Mouse (Mus musculus): ENCODE results near the gene Prss32. TPM values are rescaled to one million over a fixed set of nuclear protein-coding genes. Genes with fewer than 3 reads are reported as not detected.
"Not testable (repeated sequence)": the region's sequence is repeated elsewhere in the genome, so short reads cannot be mapped to it uniquely, and the experiment has no call there.

The Prss32 gene
- polyA plus RNA-seq, 1 experiment from 2014 or later, result not detected

DNA sequence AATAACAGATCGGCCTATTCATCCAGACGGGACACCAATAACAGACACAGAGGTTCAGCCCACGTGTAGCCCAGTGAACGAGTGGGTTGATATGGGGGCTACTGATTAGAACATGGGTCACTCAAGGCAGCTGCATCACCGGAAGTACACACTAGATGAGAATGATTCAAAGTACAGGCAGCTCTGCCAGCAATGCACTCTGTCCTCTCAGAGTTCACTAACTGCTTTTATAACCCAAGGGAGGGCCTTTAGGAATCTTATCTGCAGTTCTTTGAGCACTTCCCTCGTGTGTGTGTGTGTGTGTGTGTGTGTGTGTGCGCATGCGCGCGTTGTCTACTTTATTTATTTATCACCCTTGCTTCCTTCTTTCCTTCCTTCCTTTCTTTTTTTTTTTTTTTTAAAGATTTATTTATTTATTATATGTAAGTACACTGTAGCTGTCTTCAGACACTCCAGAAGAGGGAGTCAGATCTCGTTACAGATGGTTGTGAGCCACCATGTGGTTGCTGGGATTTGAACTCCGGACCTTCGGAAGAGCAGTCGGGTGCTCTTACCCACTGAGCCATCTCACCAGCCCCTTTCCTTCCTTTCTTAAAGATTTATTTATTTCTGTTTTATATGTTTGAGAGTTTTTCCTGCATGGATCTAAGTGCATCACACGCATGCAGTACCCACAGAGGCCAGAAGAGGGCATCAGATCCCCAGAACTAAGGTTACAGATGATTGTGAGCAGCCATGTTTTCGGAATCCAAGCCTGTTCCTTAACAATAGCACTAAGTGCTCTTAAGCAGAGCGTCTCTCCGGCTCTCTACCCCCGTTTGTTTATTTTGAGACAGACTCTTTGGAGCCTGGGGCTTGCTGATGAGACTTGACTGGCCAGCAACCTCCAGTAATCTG is 7.4 kb downstream of the Prss32 start:
- no peak overlapping the region for H3K4me3 ChIP-seq
- H3K9me3 ChIP-seq (replicated peaks), result no peaks in the 10 kb centered on the region
- H3K27me3 ChIP-seq (ENCODE audit: low read depth, poor library complexity, severe bottlenecking), result no peaks in the 10 kb centered on the region
- no peaks in the 10 kb centered on the region for H3K4me1 ChIP-seq
- WGBS, result 63% methylated on average over 18 of the region's 19 CpGs
- peak overlapping the region; percentile 13 for H3K27ac ChIP-seq (replicated peaks)
- H3K36me3 ChIP-seq, result no peaks in the 10 kb centered on the region
- DNase-seq (ENCODE audit: low spot score), result peak; percentile 76

DNA sequence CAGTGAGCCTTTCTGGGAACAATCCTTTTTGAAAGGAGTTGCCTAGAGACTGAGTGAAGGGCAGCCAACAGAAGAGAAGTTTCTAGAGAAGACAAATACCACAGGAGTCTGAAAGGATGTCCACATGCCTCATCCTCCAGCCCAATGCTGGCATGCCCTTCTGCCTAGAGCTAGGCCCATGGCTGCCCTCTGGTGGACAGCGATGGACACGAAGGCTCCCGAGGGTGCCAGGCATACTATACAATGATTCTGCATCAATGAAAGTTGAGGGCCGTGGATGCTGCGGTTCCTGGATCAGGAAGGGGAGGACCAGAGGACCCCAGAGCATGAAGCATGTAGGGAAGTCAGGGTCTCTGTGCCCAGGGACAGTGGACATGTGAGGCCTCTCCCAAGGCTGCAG is 9.6 kb downstream of the Prss32 start:
- Histone ChIP-seq H3K36me3 (no peaks in the 10 kb centered on the region), H3K4me3 (no peak overlapping the region), H3K9me3 (replicated peaks) (no peaks in the 10 kb centered on the region), H3K4me1 (no peaks in the 10 kb centered on the region), H3K27ac (replicated peaks) (no peak overlapping the region), H3K27me3 (ENCODE audit: low read depth, poor library complexity, severe bottlenecking) (no peaks in the 10 kb centered on the region)
- WGBS, result 33% methylated on average over 5 of the region's 5 CpGs
- DNase-seq (ENCODE audit: low spot score), result peak; percentile 58

DNA sequence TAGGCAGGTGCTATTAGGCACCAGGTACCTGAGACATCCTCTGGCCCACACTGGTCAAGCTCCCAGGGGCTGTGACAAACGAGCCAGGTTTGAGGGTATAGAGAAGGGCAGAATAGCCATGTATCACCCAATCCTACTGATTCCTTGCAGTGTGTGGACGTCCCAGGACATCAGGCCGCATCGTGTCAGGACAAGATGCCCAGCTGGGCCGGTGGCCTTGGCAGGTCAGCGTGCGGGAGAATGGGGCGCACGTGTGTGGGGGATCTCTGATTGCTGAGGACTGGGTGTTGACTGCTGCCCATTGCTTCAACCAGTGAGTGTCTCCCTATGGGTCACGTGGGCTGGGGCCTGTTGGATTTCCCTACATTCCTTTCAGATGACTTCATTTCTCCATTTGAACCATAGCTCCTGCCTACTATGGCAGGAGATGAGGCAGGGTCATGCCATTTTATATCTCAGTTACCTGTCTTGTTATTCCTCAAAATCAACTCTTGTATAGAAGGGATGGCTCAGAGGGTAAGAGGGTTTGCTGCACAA is 10.6 kb downstream of the Prss32 start:
- Histone ChIP-seq H3K9me3 (replicated peaks) (no peaks in the 10 kb centered on the region), H3K36me3 (no peaks in the 10 kb centered on the region)

DNA sequence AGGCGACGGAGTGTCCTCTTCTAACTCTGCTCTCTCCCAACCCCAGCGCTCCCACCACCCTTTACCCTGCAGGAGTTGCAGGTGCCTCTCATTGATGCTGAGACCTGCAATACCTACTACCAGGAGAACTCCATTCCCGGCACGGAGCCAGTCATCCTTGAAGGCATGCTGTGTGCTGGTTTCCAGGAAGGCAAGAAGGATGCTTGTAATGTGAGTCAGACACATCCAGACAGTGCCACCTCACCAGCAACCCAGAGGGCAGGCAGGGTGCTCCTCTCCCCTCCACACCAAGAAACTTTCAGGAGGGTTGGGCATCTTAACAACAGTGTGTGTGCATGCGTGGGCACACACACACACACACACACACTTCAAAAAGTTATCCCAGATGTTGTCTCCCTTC is 13.5 kb downstream of the Prss32 start:
- Histone ChIP-seq H3K9me3 (replicated peaks) (no peaks in the 10 kb centered on the region), H3K4me1 (no peaks in the 10 kb centered on the region), H3K27ac (replicated peaks) (no peak overlapping the region), H3K4me3 (no peak overlapping the region), H3K36me3 (no peaks in the 10 kb centered on the region), H3K27me3 (ENCODE audit: low read depth, poor library complexity, severe bottlenecking) (no peaks in the 10 kb centered on the region)
- DNase-seq (ENCODE audit: low spot score), result no peak
- WGBS, result 88% methylated on average over 6 of the region's 6 CpGs

More for the DNA sequence above, 10.6 kb downstream of the Prss32 start:
- 85% methylated on average over 10 of the region's 10 CpGs for WGBS
- Histone ChIP-seq H3K27me3 (ENCODE audit: low read depth, poor library complexity, severe bottlenecking) (no peaks in the 10 kb centered on the region), H3K4me1 (no peaks in the 10 kb centered on the region), H3K27ac (replicated peaks) (no peak overlapping the region), H3K4me3 (no peak overlapping the region)
- no peak for DNase-seq (ENCODE audit: low spot score)

DNA sequence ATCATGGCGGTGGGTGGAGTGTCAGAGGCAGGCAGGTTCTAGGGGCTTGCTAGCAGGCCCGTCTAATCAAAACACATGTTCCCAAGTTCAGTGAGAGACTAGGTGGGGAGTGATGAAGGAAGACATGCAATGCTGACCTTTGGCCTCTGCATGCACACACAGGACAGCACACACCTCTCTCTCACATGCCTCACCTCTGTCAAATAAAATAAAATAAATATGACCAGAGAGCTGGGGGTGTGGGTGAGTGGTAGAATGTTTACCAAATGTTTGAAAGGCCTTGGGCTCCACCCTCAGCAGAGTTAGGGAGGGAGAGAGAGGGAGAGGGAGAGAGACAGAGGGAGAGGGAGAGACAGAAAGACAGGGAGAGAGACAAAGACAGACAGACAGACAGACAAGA is 14.3 kb downstream of the Prss32 start:
- no peaks in the 10 kb centered on the region for H3K36me3 ChIP-seq
- H3K4me1 ChIP-seq, result no peaks in the 10 kb centered on the region
- no peak overlapping the region for H3K27ac ChIP-seq (replicated peaks)
- WGBS, result 87% methylated on average over 2 of the region's 2 CpGs
- H3K9me3 ChIP-seq (replicated peaks), result no peaks in the 10 kb centered on the region
- H3K27me3 ChIP-seq (ENCODE audit: low read depth, poor library complexity, severe bottlenecking), result no peaks in the 10 kb centered on the region
- no peak for DNase-seq (ENCODE audit: low spot score)
- H3K4me3 ChIP-seq, result no peak overlapping the region

DNA sequence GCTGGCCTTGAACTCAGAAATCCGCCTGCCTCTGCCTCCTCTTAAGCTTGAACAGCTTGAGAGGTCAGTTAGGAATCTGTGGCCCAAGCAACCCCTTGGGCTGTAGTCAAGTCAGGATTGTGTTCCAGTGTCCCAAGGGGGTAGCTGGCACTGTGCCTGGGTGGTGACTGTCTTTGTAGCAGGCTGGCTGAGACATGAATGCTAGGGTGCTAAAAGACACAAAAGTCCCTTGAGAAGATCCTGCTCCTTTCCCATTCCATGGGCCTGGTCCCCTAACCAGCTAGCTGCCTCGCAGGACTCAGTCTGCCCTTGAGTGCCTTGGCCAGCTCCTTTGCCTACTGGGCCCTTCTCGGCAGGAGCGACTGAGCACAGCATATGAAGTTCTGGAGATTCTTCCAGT is 19.3 kb downstream of the Prss32 start:
- 83% methylated on average over 4 of the region's 4 CpGs for WGBS

DNA sequence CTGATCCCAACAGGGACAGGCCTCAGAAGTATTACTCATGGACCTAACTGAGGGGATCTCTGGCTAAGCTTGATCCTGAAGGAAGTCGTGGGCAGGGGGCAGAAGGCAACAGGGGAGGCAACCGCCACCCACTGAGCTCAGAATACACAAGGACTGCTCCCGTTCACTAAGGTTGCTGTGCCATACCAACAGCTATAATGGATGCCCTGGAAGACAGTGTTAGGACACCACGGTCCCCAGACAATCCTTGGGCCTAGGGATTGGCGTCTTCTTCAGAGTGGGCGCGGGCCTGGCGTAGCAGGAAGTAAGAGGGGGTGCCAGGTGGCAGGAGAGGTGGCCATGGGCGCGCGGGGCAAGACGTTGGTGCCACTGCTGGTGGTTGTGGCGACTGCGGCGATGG is 24.1 kb downstream of the Prss32 start, which contains the start of gene Prss21:
Prss21 (plus strand) TSS at position 301 of the 400 bp plus-strand sequence.
- no peaks in the 10 kb centered on the region for H3K27me3 ChIP-seq (ENCODE audit: low read depth, poor library complexity, severe bottlenecking)
- no peaks in the 10 kb centered on the region for H3K9me3 ChIP-seq (replicated peaks)
- WGBS, result 86% methylated on average over 15 of the region's 15 CpGs
- DNase-seq (ENCODE audit: low spot score), result no peak
- no peaks in the 10 kb centered on the region for H3K4me1 ChIP-seq
- H3K27ac ChIP-seq (replicated peaks), result no peak within 1 kb of the TSS
- H3K36me3 ChIP-seq, result no peaks in the 10 kb centered on the region
- no peak within 1 kb of the TSS for H3K4me3 ChIP-seq

More for the DNA sequence above, 19.3 kb downstream of the Prss32 start:
- H3K4me1 ChIP-seq, result no peaks in the 10 kb centered on the region
- no peaks in the 10 kb centered on the region for H3K9me3 ChIP-seq (replicated peaks)
- DNase-seq (ENCODE audit: low spot score), result no peak
- no peak overlapping the region for H3K27ac ChIP-seq (replicated peaks)
- no peaks in the 10 kb centered on the region for H3K36me3 ChIP-seq
- no peaks in the 10 kb centered on the region for H3K27me3 ChIP-seq (ENCODE audit: low read depth, poor library complexity, severe bottlenecking)
- no peak overlapping the region for H3K4me3 ChIP-seq

DNA sequence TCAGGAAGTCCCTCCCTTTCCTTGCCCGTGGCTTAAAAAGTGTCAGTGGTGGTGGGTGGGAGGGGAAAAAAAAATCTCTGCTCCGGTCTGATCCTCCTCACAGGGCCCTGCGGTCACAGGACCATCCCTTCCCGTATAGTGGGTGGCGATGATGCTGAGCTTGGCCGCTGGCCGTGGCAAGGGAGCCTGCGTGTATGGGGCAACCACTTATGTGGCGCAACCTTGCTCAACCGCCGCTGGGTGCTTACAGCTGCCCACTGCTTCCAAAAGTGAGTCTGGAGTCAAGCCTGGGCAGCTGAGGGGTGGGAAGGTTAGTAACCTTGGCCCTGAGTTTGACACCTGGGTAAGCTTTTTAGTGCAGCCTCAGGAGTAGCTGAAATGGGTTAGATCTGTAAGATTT is 24.9 kb downstream of the Prss32 start:
- no peak overlapping the region for H3K27ac ChIP-seq (replicated peaks)
- H3K27me3 ChIP-seq (ENCODE audit: low read depth, poor library complexity, severe bottlenecking), result no peaks in the 10 kb centered on the region
- H3K9me3 ChIP-seq (replicated peaks), result no peaks in the 10 kb centered on the region
- DNase-seq (ENCODE audit: low spot score), result no peak
- H3K36me3 ChIP-seq, result no peaks in the 10 kb centered on the region
- 87% methylated on average over 11 of the region's 11 CpGs for WGBS
- no peak overlapping the region for H3K4me3 ChIP-seq
- no peaks in the 10 kb centered on the region for H3K4me1 ChIP-seq

DNA sequence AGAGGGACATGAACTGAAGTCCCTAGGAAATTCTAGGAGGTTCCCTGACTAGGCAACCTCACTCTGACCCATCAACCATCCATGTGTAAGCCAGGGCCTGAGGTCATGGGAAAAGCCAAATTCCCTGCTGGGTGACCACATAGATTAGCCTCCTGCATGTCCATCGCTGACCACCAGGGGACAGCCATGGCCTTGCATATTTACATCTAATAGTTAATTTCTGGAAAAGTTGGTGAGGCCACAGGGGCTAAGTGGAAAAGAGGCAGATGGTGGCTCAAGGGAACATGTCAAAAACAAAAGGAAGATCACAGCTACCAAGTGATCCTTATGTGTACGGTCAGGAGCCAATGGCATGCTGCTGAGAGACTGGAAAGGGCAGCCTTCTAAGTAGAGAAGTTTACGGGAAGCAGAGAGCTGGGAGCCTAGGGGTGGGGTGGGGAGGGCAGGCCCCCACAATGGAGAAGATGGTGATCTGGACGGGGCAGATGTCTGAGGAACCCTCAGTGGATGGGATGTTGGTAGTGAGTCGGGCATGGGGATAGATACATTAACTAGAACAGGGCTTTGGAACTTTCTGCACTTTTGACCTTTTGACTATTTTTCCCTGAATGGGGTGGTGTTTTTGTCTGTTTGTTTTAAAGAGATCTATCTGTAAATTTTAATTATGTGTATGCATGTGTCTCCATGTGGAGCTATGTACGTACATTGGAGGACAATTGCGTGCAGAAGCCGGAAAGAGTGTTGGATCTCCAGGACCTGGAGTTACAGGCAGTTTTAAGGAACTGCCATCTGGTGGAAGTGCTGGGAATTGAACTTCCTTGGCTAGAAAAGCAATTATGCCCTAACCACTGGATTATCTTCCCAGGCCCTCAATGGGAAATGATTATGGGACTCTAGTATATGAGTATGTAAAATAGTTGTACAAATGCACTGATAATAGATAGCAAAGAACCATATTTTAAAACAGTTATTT is 30.5 kb downstream of the Prss32 start:
- Histone ChIP-seq H3K9me3 (replicated peaks) (no peaks in the 10 kb centered on the region), H3K27ac (replicated peaks) (no peak overlapping the region; the same call in 1 of the 2 replicates), H3K27me3 (ENCODE audit: low read depth, poor library complexity, severe bottlenecking) (no peaks in the 10 kb centered on the region), H3K36me3 (no peaks in the 10 kb centered on the region), H3K4me1 (peaks cover 8% of the 10 kb centered on the region), H3K4me3 (no peak overlapping the region)
- 55% methylated on average over 8 of the region's 8 CpGs for WGBS
- peak; percentile 62 for DNase-seq (ENCODE audit: low spot score)

DNA sequence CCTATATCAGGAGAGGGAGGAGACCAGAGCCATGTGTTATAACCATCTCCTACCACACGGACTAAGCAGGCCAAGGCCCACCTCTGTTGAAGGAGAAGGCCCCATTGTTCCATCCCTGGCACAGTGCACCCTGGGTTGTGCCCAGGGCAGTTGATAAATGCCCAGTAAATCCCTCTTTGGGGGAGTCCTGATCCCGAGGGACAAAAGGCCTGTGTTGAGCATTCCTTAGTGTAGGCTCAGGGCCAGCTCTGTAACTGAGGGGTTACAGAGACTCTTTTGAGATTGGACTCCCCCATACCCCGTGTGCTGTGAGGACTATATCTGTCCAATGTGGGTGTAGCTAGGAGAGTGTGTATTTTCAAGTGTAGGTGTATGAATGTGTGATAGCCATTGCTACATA is 33.1 kb downstream of the Prss32 start:
- no peak overlapping the region for H3K27ac ChIP-seq (replicated peaks)
- no peak for DNase-seq (ENCODE audit: low spot score)
- H3K4me1 ChIP-seq, result peaks cover 8% of the 10 kb centered on the region
- no peaks in the 10 kb centered on the region for H3K27me3 ChIP-seq (ENCODE audit: low read depth, poor library complexity, severe bottlenecking)
- WGBS, result 66% methylated on average over 3 of the region's 3 CpGs
- H3K4me3 ChIP-seq, result no peak overlapping the region
- H3K36me3 ChIP-seq, result no peaks in the 10 kb centered on the region
- no peaks in the 10 kb centered on the region for H3K9me3 ChIP-seq (replicated peaks)

DNA sequence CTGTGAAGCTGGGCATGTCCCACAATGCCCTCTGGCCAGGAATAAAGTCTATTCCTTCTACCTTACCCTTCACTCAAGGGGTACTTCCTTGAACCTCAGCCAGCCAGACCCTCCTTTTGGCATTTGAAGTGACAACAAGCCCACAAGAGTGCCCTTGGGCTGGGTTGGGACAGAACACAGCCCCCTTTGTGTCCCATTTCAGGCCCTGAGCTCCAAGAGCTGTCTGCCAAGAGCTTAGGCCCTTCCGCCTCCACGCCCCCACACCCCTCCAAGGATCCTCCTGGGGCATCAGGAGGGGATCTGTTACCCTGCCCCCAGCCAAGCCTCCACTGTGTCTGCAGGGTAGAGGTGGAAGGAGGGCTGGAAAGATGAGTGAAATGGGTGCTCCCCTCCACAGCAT is 33.5 kb downstream of the Prss32 start:
- no peaks in the 10 kb centered on the region for H3K27me3 ChIP-seq (ENCODE audit: low read depth, poor library complexity, severe bottlenecking)
- DNase-seq (ENCODE audit: low spot score), result no peak
- WGBS, result 93% methylated on average over 2 of the region's 2 CpGs
- peaks cover 8% of the 10 kb centered on the region for H3K4me1 ChIP-seq
- H3K27ac ChIP-seq (replicated peaks), result no peak overlapping the region
- H3K4me3 ChIP-seq, result no peak overlapping the region
- no peaks in the 10 kb centered on the region for H3K36me3 ChIP-seq
- no peaks in the 10 kb centered on the region for H3K9me3 ChIP-seq (replicated peaks)

DNA sequence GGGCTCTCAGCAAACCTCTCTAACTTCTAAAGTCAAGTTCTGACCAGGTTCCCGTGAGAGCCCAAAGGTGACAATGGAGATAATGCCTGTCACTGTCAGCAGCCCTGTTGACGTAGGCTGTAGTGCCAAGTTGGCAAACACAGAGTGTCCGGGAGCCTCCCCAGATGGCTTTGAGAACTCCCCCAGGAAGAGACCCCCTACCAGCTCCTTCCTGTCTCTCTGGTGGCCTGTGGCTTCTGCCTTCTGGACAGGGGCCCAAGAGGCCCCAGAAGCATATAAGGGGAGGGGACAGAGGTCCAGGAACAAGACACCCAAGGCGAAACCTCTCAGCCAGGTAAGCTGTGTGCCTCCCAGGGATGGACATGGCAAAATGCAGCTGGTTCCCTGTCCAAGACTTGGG is 36.9 kb downstream of the Prss32 start, which contains the start of the genes Dcpp1 and Dcpp2:
Dcpp1 (plus strand) TSS at position 301 of the 400 bp plus-strand sequence.
Dcpp2 (plus strand) TSS at position 305 of the 400 bp plus-strand sequence.
- H3K27me3 ChIP-seq (ENCODE audit: low read depth, poor library complexity, severe bottlenecking); H3K4me3 ChIP-seq; H3K36me3 ChIP-seq; H3K9me3 ChIP-seq (replicated peaks); H3K4me1 ChIP-seq; H3K27ac ChIP-seq (replicated peaks); DNase-seq (ENCODE audit: low spot score): not testable (repeated sequence)
- WGBS, result 79% methylated on average over 4 of the region's 4 CpGs

Measured in midbrain, embryonic 10.5 days (tissue).